In the genomic region with DNA sequence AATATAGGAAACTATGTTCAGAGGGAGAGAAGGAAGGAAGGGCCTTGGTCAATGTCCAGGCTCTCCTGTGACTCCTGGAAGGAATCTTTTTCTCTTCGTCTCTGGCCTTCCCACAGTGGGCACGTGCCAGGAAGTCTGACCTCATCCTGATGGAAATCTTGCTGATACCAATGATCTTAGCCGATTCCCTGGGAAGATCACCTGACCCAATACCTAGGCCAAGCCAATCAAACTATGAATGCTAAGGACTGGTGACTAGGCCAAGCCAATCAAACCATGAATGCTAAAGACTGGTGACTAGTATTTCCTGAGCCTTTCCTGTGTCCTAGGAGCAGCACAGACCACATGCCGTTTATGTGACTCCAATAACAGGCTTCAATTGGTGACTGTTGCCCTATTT, we compare ENCODE assay signal across 24 mouse cellular contexts. TPM values are rescaled to one million over a fixed set of nuclear protein-coding genes. Genes with fewer than 3 reads are reported as not detected.
A peak's percentile ranks its signal among the peaks of the same experiment; 100 is the strongest.
DNase-seq lines count a peak whose midpoint lies in the region; ATAC-seq and TF ChIP-seq lines count a peak whose summit lies in the region.
"Had no signal": no experiment of that assay in that cellular context is flagged by ENCODE, and none has a peak within 500 bp of the region (broad histone marks: within the 10 kb centered on the region; RNA-seq: fewer than 3 reads in every experiment).

No protein-coding gene starts in this region.

- intact Hi-C loops in left cerebral cortex, postnatal 14 days (cut with DNase I), result no loop called here

- H3K27ac ChIP-seq in intestine, postnatal 0 days (ENCODE audit: low read depth, low read length), result no peak overlapping the region
- H3K27ac ChIP-seq in intestine, embryonic 16.5 days (ENCODE audit: low read length), result no peak overlapping the region
- H3K27ac ChIP-seq: embryonic facial prominence, embryonic 10.5 days; forebrain, embryonic 13.5 days; gastrocnemius, adult 2 months; heart, embryonic 13.5 days; hindbrain, embryonic 12.5 days had no signal

- H3K9ac ChIP-seq in intestine, postnatal 0 days (ENCODE audit: low read depth, low read length), result no peak overlapping the region
- H3K9ac ChIP-seq in intestine, embryonic 16.5 days (ENCODE audit: low read depth, low read length), result no peak overlapping the region
- H3K9ac ChIP-seq: forebrain, embryonic 13.5 days; forebrain, postnatal 0 days; heart, embryonic 13.5 days; hindbrain, embryonic 12.5 days had no signal

- WGBS in intestine, postnatal 0 days, result 58% methylated on average over 4 of the region's 4 CpGs
- 71% methylated on average over 4 of the region's 4 CpGs for WGBS in intestine, embryonic 16.5 days

- H3K4me3 ChIP-seq in intestine, postnatal 0 days (ENCODE audit: low read depth, low read length), result no peak overlapping the region
- H3K4me3 ChIP-seq in intestine, embryonic 16.5 days (ENCODE audit: low read length), result no peak overlapping the region
- H3K4me3 ChIP-seq: embryonic facial prominence, embryonic 10.5 days; forebrain, embryonic 13.5 days; gastrocnemius, adult 2 months; heart, embryonic 13.5 days; hindbrain, embryonic 12.5 days had no signal

- H3K4me2 ChIP-seq in intestine, postnatal 0 days (replicated peaks; ENCODE audit: low read depth), result no peak overlapping the region
- H3K4me2 ChIP-seq in intestine, embryonic 16.5 days (ENCODE audit: low read depth, low read length), result no peak overlapping the region
- H3K4me2 ChIP-seq: forebrain, embryonic 13.5 days; heart, embryonic 13.5 days; hindbrain, embryonic 12.5 days had no signal

- peak; percentile 40 for DNase-seq in kidney, adult 9 months
- DNase-seq in kidney, postnatal 14 days, result no peak
- peak; percentile 50 for DNase-seq in ES-CJ7 (ENCODE audit: low read depth, low spot score)
- DNase-seq in ZHBTc4 (ENCODE audit: low read depth, low spot score), result peak; percentile 53
- no peak for DNase-seq in left cerebral cortex, postnatal 14 days (ENCODE audit: low spot score in 2 of 2)
- DNase-seq: adrenal gland, adult 2 months; adrenal gland, postnatal 25 days; cerebellum, adult 2 months; cerebellum, postnatal 10 days; gastrocnemius, adult 2 months; gastrocnemius, postnatal 36 days; heart, adult 11 months; heart, postnatal 36 days had no signal

- no peak for TF ChIP-seq CTCF in intestine, postnatal 0 days (IDR thresholded peaks at IDR 0.05; ENCODE audit: low read depth)

- ATAC-seq in intestine, postnatal 0 days, result peak; percentile 59
- no peak for ATAC-seq in intestine, embryonic 16.5 days
- ATAC-seq: forebrain, embryonic 13.5 days; hindbrain, embryonic 16.5 days had no signal

- H3K9me3 ChIP-seq in intestine, postnatal 0 days (ENCODE audit: control insufficient read depth), result no peaks in the 10 kb centered on the region
- no peaks in the 10 kb centered on the region for H3K9me3 ChIP-seq in intestine, embryonic 16.5 days (ENCODE audit: control insufficient read depth, low read length)
- H3K9me3 ChIP-seq: embryonic facial prominence, embryonic 10.5 days; forebrain, embryonic 13.5 days; G1E; heart, embryonic 13.5 days; hindbrain, embryonic 12.5 days had no signal

- no peaks in the 10 kb centered on the region for H3K4me1 ChIP-seq in intestine, postnatal 0 days (replicated peaks; ENCODE audit: control insufficient read depth, insufficient read depth, low read length)
- H3K4me1 ChIP-seq in intestine, embryonic 16.5 days (ENCODE audit: control insufficient read depth, insufficient read depth, low read length), result no peaks in the 10 kb centered on the region
- H3K4me1 ChIP-seq: forebrain, embryonic 13.5 days; heart, embryonic 13.5 days had no signal

- peaks cover 18% of the 10 kb centered on the region for H3K36me3 ChIP-seq in intestine, postnatal 0 days (ENCODE audit: control insufficient read depth, insufficient read depth)
- no peaks in the 10 kb centered on the region for H3K36me3 ChIP-seq in intestine, embryonic 16.5 days (ENCODE audit: control insufficient read depth, insufficient read depth, low read length)
- H3K36me3 ChIP-seq: embryonic facial prominence, embryonic 10.5 days; heart, embryonic 13.5 days; hindbrain, embryonic 12.5 days had no signal

- no peaks in the 10 kb centered on the region for H3K27me3 ChIP-seq in intestine, postnatal 0 days (replicated peaks; ENCODE audit: control insufficient read depth, insufficient read depth, low read length)
- no peaks in the 10 kb centered on the region for H3K27me3 ChIP-seq in intestine, embryonic 16.5 days (replicated peaks; ENCODE audit: control insufficient read depth, insufficient read depth, low read length)
- H3K27me3 ChIP-seq: forebrain, embryonic 13.5 days; heart, embryonic 13.5 days; hindbrain, embryonic 12.5 days had no signal

RNA-seq across cellular contexts. Expression of a gene that starts 9.4 kb away (rescaled TPM):
- polyA plus RNA-seq in intestine, postnatal 0 days (2015; fragmentation: Nextera tagmentation; extraction: Ambion mirVana), result 20.1 and 25.5 TPM in 2 replicates
- 1.3 and 2.1 TPM in 2 replicates for polyA plus RNA-seq in intestine, embryonic 16.5 days (2015; fragmentation: Nextera tagmentation; extraction: Ambion mirVana)
- not detected for total RNA-seq in left cerebral cortex, postnatal 14 days (2021)
- polyA plus RNA-seq: embryonic facial prominence, embryonic 10.5 days had no signal

RNA-seq across cellular contexts. Expression of a gene that starts 16.9 kb away (rescaled TPM):
- 78.7 and 88.6 TPM in 2 replicates for polyA plus RNA-seq in intestine, postnatal 0 days (2015; fragmentation: Nextera tagmentation; extraction: Ambion mirVana)
- polyA plus RNA-seq in intestine, embryonic 16.5 days (2015; fragmentation: Nextera tagmentation; extraction: Ambion mirVana), result 6.0 and 7.4 TPM in 2 replicates
- total RNA-seq in left cerebral cortex, postnatal 14 days (2021), result 1 to 10 TPM in 1 of 2 experiments, under 1 TPM in 1; 0.57 to 1.8 TPM
- polyA plus RNA-seq: G1E had no signal

RNA-seq across cellular contexts. Expression of a gene that starts 28.3 kb away (rescaled TPM):
- 55.6 and 56.5 TPM in 2 replicates for polyA plus RNA-seq in intestine, postnatal 0 days (2015; fragmentation: Nextera tagmentation; extraction: Ambion mirVana)
- 49.1 and 53.3 TPM in 2 replicates for polyA plus RNA-seq in intestine, embryonic 16.5 days (2015; fragmentation: Nextera tagmentation; extraction: Ambion mirVana)
- total RNA-seq in left cerebral cortex, postnatal 14 days (2021), result 100 to 1,000 TPM; 210 to 248 TPM

RNA-seq across cellular contexts. Expression of a gene that starts 55.2 kb away (rescaled TPM):
- polyA plus RNA-seq in intestine, postnatal 0 days (2015; fragmentation: Nextera tagmentation; extraction: Ambion mirVana), result 0.08 TPM in 1 of 2 replicates, not detected in the other
- polyA plus RNA-seq in intestine, embryonic 16.5 days (2015; fragmentation: Nextera tagmentation; extraction: Ambion mirVana), result 0.10 TPM in 2 replicates
- 1 to 10 TPM; 1.0 to 1.5 TPM for total RNA-seq in left cerebral cortex, postnatal 14 days (2021)
- total RNA-seq: adrenal gland, adult 2 months; gastrocnemius, adult 2 months; gastrocnemius, postnatal 36 days; heart, postnatal 36 days had no signal
- polyA plus RNA-seq: adrenal gland, adult 2 months; C2C12; G1E; heart, embryonic 13.5 days; heart, postnatal 0 days had no signal

RNA-seq across cellular contexts. Expression of a gene that starts 57.2 kb away (rescaled TPM):
- 15.9 and 16.1 TPM in 2 replicates for polyA plus RNA-seq in intestine, postnatal 0 days (2015; fragmentation: Nextera tagmentation; extraction: Ambion mirVana)
- 16.1 and 21.7 TPM in 2 replicates for polyA plus RNA-seq in intestine, embryonic 16.5 days (2015; fragmentation: Nextera tagmentation; extraction: Ambion mirVana)
- not detected for total RNA-seq in left cerebral cortex, postnatal 14 days (2021)
- total RNA-seq: adrenal gland, postnatal 25 days; forebrain, postnatal 0 days; gastrocnemius, adult 2 months; gastrocnemius, postnatal 36 days; heart, postnatal 36 days had no signal
- polyA plus RNA-seq: forebrain, postnatal 0 days; G1E; heart, postnatal 0 days; hindbrain, embryonic 16.5 days had no signal

Comparison
In these comparisons a context has a peak if more than half of its experiments do, and no peak if none do; other contexts are left out.
1. DNase-seq: peak in kidney, adult 9 months (single experiment), ES-CJ7 (single experiment) and ZHBTc4 (single experiment); none in kidney, postnatal 14 days (single experiment) and left cerebral cortex, postnatal 14 days (0 of 2).